Mouse (Mus musculus) bone marrow, adult 2 months (tissue): ENCODE results near the gene Dpep3.

Experiments used
- CTCF ChIP-seq: fragments of 200-500 bp; IDR thresholded peaks from 2 replicates; pipeline ENCODE4 v1.5.1; 2011; ENCODE audit warnings: low read length, control low read depth; ENCODE audit not compliant: control insufficient read depth, insufficient read depth
- POLR2A ChIP-seq: fragments of 200-500 bp; IDR thresholded peaks from 2 replicates; pipeline ENCODE4 v1.6.1; 2011; ENCODE audit warnings: low read depth, mild to moderate bottlenecking, control low read depth, low read length, borderline replicate concordance; ENCODE audit not compliant: control insufficient read depth

DNA sequence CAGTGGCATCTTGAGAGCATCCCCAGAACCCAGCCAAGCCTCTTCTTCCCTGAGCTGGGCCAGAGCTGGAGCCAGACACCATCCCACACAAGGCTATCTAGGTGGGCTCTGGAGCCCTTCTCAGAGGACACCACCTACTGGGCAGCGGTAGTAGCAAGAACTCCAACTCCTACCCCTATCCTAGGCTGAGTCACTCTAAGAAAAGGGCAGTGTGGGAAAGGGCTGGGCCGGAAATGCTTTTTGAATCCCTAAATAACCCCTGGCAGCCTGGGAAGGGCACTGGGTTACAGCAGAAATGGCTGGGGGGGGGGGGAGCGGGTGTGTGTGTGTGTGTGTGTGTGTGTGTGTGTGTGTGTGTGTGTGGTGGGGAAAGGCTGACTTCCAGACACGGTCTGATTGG is 21.4 kb downstream of the Dpep3 start:
- TF ChIP-seq CTCF (no peak), POLR2A (no peak)
